Mouse (Mus musculus) intestine, postnatal 0 days (tissue): ENCODE results near the gene Cutal. TPM values are rescaled to one million over a fixed set of nuclear protein-coding genes. Genes with fewer than 3 reads are reported as not detected.

Experiments
- ATAC-seq: fragments of 200-750 bp; cut with Nextera tagmentation; 2 replicates; pipeline ENCODE4 v1.8.0; 2017; ENCODE audit warnings: mild to moderate bottlenecking, moderate TSS enrichment, moderate library complexity
- H3K27ac ChIP-seq: fragments of 300-500 bp; sonication (generic); 2 replicates; pipeline ENCODE4 v1.5.1; 2014; ENCODE audit warnings: mild to moderate bottlenecking, low read depth, low read length, moderate library complexity
- H3K27me3 ChIP-seq: fragments of 300-500 bp; sonication (generic); replicated peaks from 2 replicates; pipeline ENCODE4 v1.6.1; 2014; ENCODE audit warnings: low read length, mixed read lengths; ENCODE audit not compliant: control insufficient read depth, insufficient read depth
- H3K36me3 ChIP-seq: fragments of 300-500 bp; sonication (generic); 2 replicates; pipeline ENCODE4 v1.6.1; 2014; ENCODE audit warnings: mild to moderate bottlenecking, moderate library complexity; ENCODE audit not compliant: control insufficient read depth, insufficient read depth
- H3K4me1 ChIP-seq: fragments of 300-500 bp; sonication (generic); replicated peaks from 2 replicates; pipeline ENCODE4 v1.6.1; 2014; ENCODE audit warnings: antibody characterized with exemption, low read length, mixed read lengths; ENCODE audit not compliant: control insufficient read depth, insufficient read depth
- H3K4me2 ChIP-seq: fragments of 300-500 bp; sonication (generic); replicated peaks from 2 replicates; pipeline ENCODE4 v1.6.1; 2014; ENCODE audit warnings: low read depth, mild to moderate bottlenecking, moderate library complexity
- H3K4me3 ChIP-seq: fragments of 300-500 bp; sonication (generic); 2 replicates; pipeline ENCODE4 v1.5.1; 2014; ENCODE audit warnings: low read depth, low read length
- H3K9ac ChIP-seq: fragments of 300-500 bp; sonication (generic); 2 replicates; pipeline ENCODE4 v1.6.1; 2014; ENCODE audit warnings: mild to moderate bottlenecking, low read depth, low read length
- H3K9me3 ChIP-seq: fragments of 300-500 bp; sonication (generic); 2 replicates; pipeline ENCODE4 v1.6.1; 2016; ENCODE audit warnings: mixed run types; ENCODE audit not compliant: control insufficient read depth
- CTCF ChIP-seq: sonication (generic); IDR thresholded peaks from 2 replicates; pipeline ENCODE4 v1.5.1; 2016; ENCODE audit warnings: low read depth, mild to moderate bottlenecking, control low read depth, antibody characterized with exemption, moderate library complexity
- WGBS: fragments of 180-500 bp; shearing (Covaris S2); extraction: QIAGEN DNeasy Blood & Tissue Kit; methylation state at CpG from one replicate; pipeline ENCODE4 v1.1.7; 2014; 5-methylcytosine and 5-hydroxymethylcytosine counted together
- polyA plus RNA-seq: library from polyadenylated mRNA; unstranded; fragments of >200 nt; fragmentation: Nextera tagmentation; extraction: Ambion mirVana; gene quantifications from 2 replicates; pipeline ENCODE4 v1.2.1, GENCODE M21; 2015

Cutal gene
- polyA plus RNA-seq, 1 experiment from 2014 or later, result 16.4 TPM

DNA sequence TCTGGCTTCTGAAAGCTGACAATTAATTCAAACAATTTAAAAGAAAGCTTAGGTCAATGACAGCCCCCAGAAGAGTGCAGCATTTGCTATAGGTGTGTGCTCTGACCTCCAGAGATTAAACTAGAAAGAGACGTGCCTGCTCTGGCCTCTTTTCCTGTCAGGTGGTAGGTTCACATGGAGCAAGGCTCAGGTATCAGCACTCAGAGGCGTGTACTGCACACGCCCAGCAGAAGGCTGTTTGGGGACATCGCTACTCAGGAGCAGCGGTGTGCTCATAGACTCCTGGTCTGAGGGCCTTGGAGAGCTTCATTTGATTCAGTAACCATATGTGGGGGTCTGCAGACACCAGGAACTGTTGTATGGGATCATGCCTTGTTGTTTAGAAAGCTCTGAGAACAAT, 53.1 kb downstream of the Cutal start:
- no peak overlapping the region for H3K27ac ChIP-seq
- 29% methylated on average over 5 of the region's 5 CpGs for WGBS

GRCm38 (mm10) chr2:34937460-34937859, 63.3 kb downstream of the Cutal start:
- Histone ChIP-seq H3K4me1 (0 out of 2 replicates have a peak, but pooled peaks cover 3% of the 10 kb centered on the region), H3K27me3 (no peaks in the 10 kb centered on the region; the same call in 1 of the 2 replicates), H3K4me2 (no peak overlapping the region), H3K27ac (no peak overlapping the region), H3K36me3 (no peaks in the 10 kb centered on the region), H3K4me3 (no peak overlapping the region), H3K9ac (no peak overlapping the region), H3K9me3 (no peaks in the 10 kb centered on the region)
- 22% methylated on average over 5 of the region's 5 CpGs for WGBS
- no peak for ATAC-seq
- TF ChIP-seq CTCF, result no peak

More for the DNA sequence above, 53.1 kb downstream of the Cutal start:
- Histone ChIP-seq H3K4me3 (no peak overlapping the region), H3K9me3 (no peaks in the 10 kb centered on the region), H3K36me3 (no peaks in the 10 kb centered on the region), H3K27me3 (no peaks in the 10 kb centered on the region), H3K4me1 (no peaks in the 10 kb centered on the region), H3K9ac (no peak overlapping the region), H3K4me2 (no peak overlapping the region)
- no peak for ATAC-seq
- no peak for TF ChIP-seq CTCF

DNA sequence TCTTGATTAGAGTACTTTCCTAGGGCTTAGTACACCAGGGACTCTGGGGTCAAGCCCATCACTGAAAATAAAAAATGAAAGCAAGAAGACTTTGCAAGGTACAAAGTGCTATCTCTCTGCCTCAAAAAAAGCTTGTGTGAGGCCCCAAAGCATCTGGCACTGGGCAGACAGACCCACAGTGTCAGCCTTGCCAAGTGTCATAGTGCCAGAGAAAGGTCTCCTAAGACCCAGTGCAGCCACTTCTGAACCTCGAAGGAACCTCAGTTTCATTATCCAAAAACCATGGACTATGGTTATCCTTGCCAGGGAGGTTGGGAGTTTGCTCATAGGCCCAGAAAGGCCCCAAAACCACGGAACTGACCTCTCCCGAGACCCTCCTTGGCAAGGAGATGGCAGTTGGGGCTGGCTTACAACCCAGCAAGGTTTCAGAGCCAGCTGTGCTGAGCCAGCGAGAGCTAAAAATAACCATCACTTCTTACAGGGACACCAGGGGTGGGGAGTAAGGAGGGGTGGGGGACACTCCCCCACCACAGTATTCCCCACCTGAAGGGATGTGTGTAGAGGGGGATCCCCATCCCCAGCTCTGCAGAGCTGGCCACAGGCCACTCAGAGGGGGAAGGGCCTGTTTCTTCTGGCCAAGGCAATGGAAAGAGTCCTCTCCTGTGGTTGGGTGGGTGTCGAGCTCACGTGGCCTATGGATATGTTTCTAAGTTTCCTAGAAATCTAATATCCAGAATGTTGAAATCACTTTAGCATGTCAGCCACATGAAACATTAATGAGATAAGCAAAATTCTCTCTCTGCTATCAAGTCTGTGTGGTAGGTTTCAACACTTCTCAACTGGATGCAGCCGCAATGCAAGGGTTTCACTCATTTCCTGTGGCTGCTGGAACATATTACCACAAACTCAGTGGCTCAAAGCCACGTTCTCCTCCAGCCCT, 64.3 kb downstream of the Cutal start:
- 74% methylated on average over 8 of the region's 8 CpGs for WGBS
- no peak for TF ChIP-seq CTCF
- no peak for ATAC-seq

GRCm38 (mm10) chr2:34940246-34940645, 66.0 kb downstream of the Cutal start:
- Histone ChIP-seq H3K9me3 (no peaks in the 10 kb centered on the region), H3K36me3 (no peaks in the 10 kb centered on the region), H3K27me3 (no peaks in the 10 kb centered on the region; the same call in 1 of the 2 replicates), H3K4me3 (no peak overlapping the region), H3K4me2 (no peak overlapping the region), H3K27ac (no peak overlapping the region), H3K9ac (no peak overlapping the region), H3K4me1 (0 out of 2 replicates have a peak, but pooled peaks cover 3% of the 10 kb centered on the region)
- WGBS, result 81% methylated on average over 5 of the region's 5 CpGs
- no peak for ATAC-seq
- no peak for TF ChIP-seq CTCF

More for the DNA sequence above, 64.3 kb downstream of the Cutal start:
- H3K27ac ChIP-seq, result no peak overlapping the region
- H3K4me3 ChIP-seq, result no peak overlapping the region
- no peaks in the 10 kb centered on the region for H3K9me3 ChIP-seq
- no peaks in the 10 kb centered on the region; the same call in 1 of the 2 replicates for H3K27me3 ChIP-seq
- no peaks in the 10 kb centered on the region for H3K36me3 ChIP-seq
- H3K4me1 ChIP-seq, result 0 out of 2 replicates have a peak, but pooled peaks cover 3% of the 10 kb centered on the region
- no peak overlapping the region for H3K9ac ChIP-seq
- H3K4me2 ChIP-seq, result no peak overlapping the region

- no peaks in the 10 kb centered on the region; the same call in 1 of the 2 replicates for H3K27me3 ChIP-seq
- no peak for ATAC-seq
- 79% methylated on average over 11 of the region's 11 CpGs for WGBS
Measured at GRCm38 (mm10) chr2:34941061-34941675, 67.0 kb downstream of the Cutal start.

More at GRCm38 (mm10) chr2:34941061-34941675, 67.0 kb downstream of the Cutal start:
- Histone ChIP-seq H3K4me3 (no peak overlapping the region), H3K4me1 (0 out of 2 replicates have a peak, but pooled peaks cover 3% of the 10 kb centered on the region), H3K27ac (no peak overlapping the region), H3K9me3 (no peaks in the 10 kb centered on the region), H3K4me2 (no peak overlapping the region), H3K36me3 (no peaks in the 10 kb centered on the region), H3K9ac (no peak overlapping the region)
- TF ChIP-seq CTCF, result no peak

Other genes with a start within 250 kb of the Cutal start
- gene Gapvd1, start 119.2 kb upstream of the Cutal start, polyA plus RNA-seq, result 31.3 and 34.6 TPM in 2 replicates
- gene Hspa5, start 102.4 kb upstream of the Cutal start, polyA plus RNA-seq, result 456 and 457 TPM in 2 replicates
- 19.1 and 19.6 TPM in 2 replicates for gene Rabepk, start 74.5 kb upstream of the Cutal start, polyA plus RNA-seq
- 36.8 and 39.7 TPM in 2 replicates for gene Fbxw2, start 48.1 kb upstream of the Cutal start, polyA plus RNA-seq
- not detected in 2 replicates for gene Gm34653, start 41.4 kb upstream of the Cutal start, polyA plus RNA-seq
- gene Psmd5, start 572 bp downstream of the Cutal start, polyA plus RNA-seq, result 47.5 and 52.2 TPM in 2 replicates
- gene Phf19, start 39.6 kb downstream of the Cutal start, polyA plus RNA-seq, result 2.7 and 2.9 TPM in 2 replicates
- gene Traf1, start 87.4 kb downstream of the Cutal start, polyA plus RNA-seq, result 1.1 and 1.6 TPM in 2 replicates
- 0.14 and 0.20 TPM in 2 replicates for gene Hc, start 187.0 kb downstream of the Cutal start, polyA plus RNA-seq
- gene AI182371, start 227.1 kb downstream of the Cutal start, polyA plus RNA-seq, result 0.20 and 0.31 TPM in 2 replicates
- 9.8 and 11.3 TPM in 2 replicates for gene Cntrl, start 235.1 kb downstream of the Cutal start, polyA plus RNA-seq